Mouse (Mus musculus) myocyte (in vitro differentiated cells): ENCODE data around the gene Olfr656.

ENCODE experiments used
- E2F4 ChIP-seq: IDR thresholded peaks from one replicate; pipeline ENCODE4 v1.6.1; 2011; ENCODE audit warnings: mild to moderate bottlenecking, control low read depth, moderate library complexity; ENCODE audit not compliant: insufficient read depth
- POLR2A ChIP-seq: IDR thresholded peaks from one replicate; pipeline ENCODE4 v1.6.1; 2011; ENCODE audit warnings: low read depth, mild to moderate bottlenecking, control low read depth, moderate library complexity; ENCODE audit not compliant: insufficient read length
- USF1 ChIP-seq: IDR thresholded peaks from one replicate; pipeline ENCODE4 v1.6.1; 2011; ENCODE audit warnings: low read depth, mild to moderate bottlenecking, control low read depth, moderate library complexity

GRCm38 (mm10) chr7:104577014-104577413 lies 36.7 kb upstream of the Olfr656 start, which contains the start of gene Olfr653:
- TF ChIP-seq E2F4 (no peak), USF1 (no peak), POLR2A (no peak)
